In the genomic region with DNA sequence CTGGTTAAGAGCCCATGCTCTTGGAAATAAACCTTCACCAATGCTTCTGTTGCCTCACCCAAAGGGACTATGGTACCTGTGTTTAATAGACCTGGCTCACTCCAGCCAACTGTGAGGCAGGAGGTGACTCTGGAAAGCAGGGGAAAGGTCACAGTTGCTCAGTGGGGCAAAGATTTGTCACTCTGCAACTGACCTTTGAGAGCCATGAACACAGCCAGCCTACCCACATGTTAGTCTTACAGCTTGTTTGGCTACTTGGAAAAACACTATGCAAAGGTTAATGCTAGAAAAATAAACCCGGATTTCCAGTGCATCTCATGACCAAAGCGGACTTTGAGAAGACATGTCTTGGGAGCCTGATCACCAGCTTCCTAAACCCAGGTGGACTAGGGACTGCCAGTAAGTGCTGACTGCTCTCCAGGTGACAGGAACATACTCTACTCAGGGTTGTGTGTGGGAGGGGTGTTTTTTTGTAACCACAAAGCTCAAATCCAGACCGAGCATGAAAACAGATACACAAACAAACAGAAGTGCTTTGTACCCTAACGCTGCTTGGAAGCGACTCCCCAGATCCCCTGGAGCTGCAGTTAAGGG, we compare ENCODE assay signal across 19 mouse cellular contexts. TPM values are rescaled to one million over a fixed set of nuclear protein-coding genes. Genes with fewer than 3 reads are reported as not detected.
DNase-seq lines count a peak whose midpoint lies in the region; ATAC-seq and TF ChIP-seq lines count a peak whose summit lies in the region.
"Had no signal": no experiment of that assay in that cellular context is flagged by ENCODE, and none has a peak within 500 bp of the region (broad histone marks: within the 10 kb centered on the region; RNA-seq: fewer than 3 reads in every experiment).

No protein-coding gene starts in this region.

- TF ChIP-seq CTCF in liver, embryonic 14.5 days (IDR thresholded peaks at IDR 0.05; ENCODE audit: low read depth) = no peak

- H3K9ac ChIP-seq in liver, embryonic 14.5 days (replicated peaks) = no peak overlapping the region
- no peak overlapping the region for H3K9ac ChIP-seq in heart, embryonic 11.5 days (ENCODE audit: low read depth, low read length)
- H3K9ac ChIP-seq: hindbrain, embryonic 13.5 days; limb, embryonic 15.5 days; neural tube, embryonic 13.5 days had no signal

- no peak for TF ChIP-seq EP300 in liver, embryonic 14.5 days (IDR thresholded peaks at IDR 0.05; ENCODE audit: low read depth)

- no peaks in the 10 kb centered on the region for H3K27me3 ChIP-seq in liver, embryonic 14.5 days (ENCODE audit: control insufficient read depth, insufficient read depth, low read length)
- H3K27me3 ChIP-seq in heart, embryonic 11.5 days (ENCODE audit: control insufficient read depth, insufficient read depth, low read length) = no peaks in the 10 kb centered on the region
- H3K27me3 ChIP-seq: hindbrain, embryonic 13.5 days; limb, embryonic 15.5 days; neural tube, embryonic 13.5 days had no signal

- peak overlapping the region; percentile 67 for H3K27ac ChIP-seq in brown adipose tissue, adult 24 weeks (replicated peaks; ENCODE audit: low read depth, low read length)
- no peak overlapping the region for H3K27ac ChIP-seq in liver, embryonic 14.5 days
- H3K27ac ChIP-seq in heart, embryonic 11.5 days (ENCODE audit: low read depth, low read length) = no peak overlapping the region
- H3K27ac ChIP-seq: forebrain, embryonic 10.5 days; hindbrain, embryonic 13.5 days; limb, embryonic 15.5 days; neural tube, embryonic 13.5 days; stomach, postnatal 0 days had no signal

- no peaks in the 10 kb centered on the region for H3K9me3 ChIP-seq in liver, embryonic 14.5 days (ENCODE audit: control insufficient read depth, low read length)
- H3K9me3 ChIP-seq in heart, embryonic 11.5 days (replicated peaks; ENCODE audit: control insufficient read depth, low read length) = no peaks in the 10 kb centered on the region
- H3K9me3 ChIP-seq: forebrain, embryonic 10.5 days; hindbrain, embryonic 13.5 days; limb, embryonic 15.5 days; neural tube, embryonic 13.5 days had no signal

- WGBS in liver, embryonic 14.5 days (ENCODE audit: insufficient replicate concordance) = 66% methylated on average over 5 of the region's 5 CpGs
- 90% methylated on average over 5 of the region's 5 CpGs for WGBS in heart, embryonic 11.5 days (ENCODE audit: insufficient replicate concordance)

- peak; percentile 42 for DNase-seq in adrenal gland, postnatal 10 days
- DNase-seq in adrenal gland, postnatal 4 days (ENCODE audit: low spot score in 2 of 2) = no peak
- peak; percentile 78 for DNase-seq in kidney, postnatal 14 days
- peak in 2 of 3 experiments; percentile 18 to 29 for DNase-seq in liver, embryonic 14.5 days (ENCODE audit: low read depth in 3 of 3, low spot score in 3 of 3)
- DNase-seq in ovary, postnatal 36 days (ENCODE audit: low spot score) = no peak
- no peak for DNase-seq in right cerebral cortex, postnatal 25 days
- DNase-seq: adrenal gland, adult 8-10 months; cerebellum, adult 9-11 months; gastrocnemius, postnatal 14 days; heart, postnatal 10 days; layer of hippocampus, adult 9-11 months; thymus, postnatal 14 days had no signal

- peak; percentile 67 for ATAC-seq in liver, embryonic 14.5 days (ENCODE audit: insufficient read depth)
- ATAC-seq in heart, embryonic 11.5 days (replicated peaks; ENCODE audit: insufficient number of reproducible peaks, low FRiP score, low TSS enrichment) = no peak

- peaks cover 13% of the 10 kb centered on the region for H3K4me1 ChIP-seq in brown adipose tissue, adult 24 weeks (ENCODE audit: control insufficient read depth, insufficient read depth, insufficient read length, low read length)
- peaks cover 0 to 5% of the 10 kb centered on the region in 2 experiments; a peak in 2 of 4 replicates for H3K4me1 ChIP-seq in liver, embryonic 14.5 days (replicated peaks; ENCODE audit: control insufficient read depth in 2 of 2, insufficient read depth in 2 of 2, low read length in 1 of 2)
- no peaks in the 10 kb centered on the region for H3K4me1 ChIP-seq in heart, embryonic 11.5 days (ENCODE audit: control insufficient read depth, insufficient read depth, low read length)
- H3K4me1 ChIP-seq: limb, embryonic 15.5 days had no signal

- H3K36me3 ChIP-seq in liver, embryonic 14.5 days (replicated peaks; ENCODE audit: control insufficient read depth, insufficient read depth, low read depth) = no peaks in the 10 kb centered on the region
- no peaks in the 10 kb centered on the region for H3K36me3 ChIP-seq in heart, embryonic 11.5 days (ENCODE audit: control insufficient read depth, insufficient read depth, low read length)

- H3K4me3 ChIP-seq in brown adipose tissue, adult 24 weeks (ENCODE audit: insufficient read depth, low read depth, low read length) = no peak overlapping the region
- no peak overlapping the region for H3K4me3 ChIP-seq in liver, embryonic 14.5 days (ENCODE audit: insufficient read depth in 1 of 2, low read depth in 2 of 2, low read length in 2 of 2)
- no peak overlapping the region for H3K4me3 ChIP-seq in heart, embryonic 11.5 days (ENCODE audit: low read depth, low read length)
- H3K4me3 ChIP-seq: forebrain, embryonic 10.5 days; hindbrain, embryonic 13.5 days; limb, embryonic 15.5 days; neural tube, embryonic 13.5 days had no signal

- H3K4me2 ChIP-seq in liver, embryonic 14.5 days (ENCODE audit: low read depth) = no peak overlapping the region
- H3K4me2 ChIP-seq in heart, embryonic 11.5 days = no peak overlapping the region
- H3K4me2 ChIP-seq: hindbrain, embryonic 13.5 days; limb, embryonic 15.5 days; neural tube, embryonic 13.5 days had no signal

RNA-seq across cellular contexts. Expression of a gene that starts 59.6 kb away (rescaled TPM):
- 100 to 1,000 TPM in 1 of 2 experiments, 10 to 100 TPM in 1; 95.0 to 135 TPM for total RNA-seq in adrenal gland, postnatal 10 days (2021)
- 10 to 100 TPM; 27.1 to 29.7 TPM for total RNA-seq in adrenal gland, postnatal 4 days (2021)
- 200 and 231 TPM in 2 replicates for polyA plus RNA-seq in brown adipose tissue, adult 24 weeks (2012; ENCODE audit: insufficient read depth, insufficient read length, missing spikeins)
- 1.7 and 2.5 TPM in 2 replicates for polyA plus RNA-seq in liver, embryonic 14.5 days (2012; rRNA removed)
- polyA plus RNA-seq in liver, embryonic 14.5 days (2014; fragmentation: Nextera tagmentation; extraction: Ambion mirVana) = 6.7 and 7.1 TPM in 2 replicates
- polyA plus RNA-seq in heart, embryonic 11.5 days (2014; fragmentation: Nextera tagmentation; extraction: Ambion mirVana) = 12.5 and 14.2 TPM in 2 replicates

Comparison
In these comparisons a context has a peak if more than half of its experiments do, and no peak if none do; other contexts are left out.
1. DNase-seq: peak in adrenal gland, postnatal 10 days (single experiment), kidney, postnatal 14 days (single experiment) and liver, embryonic 14.5 days (2 of 3); none in adrenal gland, postnatal 4 days (0 of 2), ovary, postnatal 36 days (single experiment) and right cerebral cortex, postnatal 25 days (single experiment).
2. RNA of a gene that starts 59.6 kb away (polyA plus RNA-seq): 200 to 231 TPM in brown adipose tissue, adult 24 weeks; 12.5 to 14.2 TPM in heart, embryonic 11.5 days and 1.7 to 7.1 TPM in liver, embryonic 14.5 days; every median in the first group is over 10 times any median in the second.